In genomic region chr11:107334849-107335484, GRCm38 (mm10) we compare ENCODE assay signal across 9 mouse cellular contexts.
DNase-seq lines count a peak whose midpoint lies in the region; ATAC-seq and TF ChIP-seq lines count a peak whose summit lies in the region.
"Had no signal": no experiment of that assay in that cellular context is flagged by ENCODE, and none has a peak within 500 bp of the region (broad histone marks: within the 10 kb centered on the region; RNA-seq: fewer than 3 reads in every experiment).

No protein-coding gene starts in this region.

- no peak overlapping the region for H3K9ac ChIP-seq in embryonic facial prominence, embryonic 14.5 days (ENCODE audit: low read depth, low read length)
- H3K9ac ChIP-seq in intestine, embryonic 14.5 days (ENCODE audit: low read length), result no peak overlapping the region
- H3K9ac ChIP-seq in lung, embryonic 14.5 days, result no peak overlapping the region
- H3K9ac ChIP-seq: hindbrain, embryonic 14.5 days had no signal

- TF ChIP-seq CTCF in lung, embryonic 14.5 days (IDR thresholded peaks at IDR 0.05; ENCODE audit: low read depth), result no peak

- WGBS in embryonic facial prominence, embryonic 14.5 days, result 80% methylated on average over 15 of the region's 15 CpGs
- WGBS in intestine, embryonic 14.5 days, result 47% methylated on average over 15 of the region's 15 CpGs
- WGBS in lung, embryonic 14.5 days, result 58% methylated on average over 15 of the region's 15 CpGs

- no peak overlapping the region for H3K4me2 ChIP-seq in embryonic facial prominence, embryonic 14.5 days (ENCODE audit: low read depth, low read length)
- peak overlapping the region; percentile 14; the same call in 1 of the 2 replicates for H3K4me2 ChIP-seq in intestine, embryonic 14.5 days (ENCODE audit: low read length)
- H3K4me2 ChIP-seq in lung, embryonic 14.5 days, result no peak overlapping the region
- H3K4me2 ChIP-seq: hindbrain, embryonic 14.5 days had no signal

- peak; percentile 58 for DNase-seq in R1 (ENCODE audit: low read depth, low spot score)
- DNase-seq in embryonic facial prominence, embryonic 14.5 days (ENCODE audit: low spot score), result peak; percentile 33
- DNase-seq in intestine, embryonic 14.5 days (ENCODE audit: low spot score), result no peak
- DNase-seq in lung, embryonic 14.5 days, result peak; percentile 74
- no peak for DNase-seq in thymus, adult 18-20 months
- DNase-seq in embryo, embryonic 10 days (ENCODE audit: low spot score), result no peak

- H3K27me3 ChIP-seq in embryonic facial prominence, embryonic 14.5 days (replicated peaks; ENCODE audit: control insufficient read depth, insufficient read depth, low read length), result no peaks in the 10 kb centered on the region
- no peaks in the 10 kb centered on the region for H3K27me3 ChIP-seq in intestine, embryonic 14.5 days (replicated peaks; ENCODE audit: control insufficient read depth, insufficient read depth, low read length)
- no peaks in the 10 kb centered on the region for H3K27me3 ChIP-seq in lung, embryonic 14.5 days (ENCODE audit: insufficient read depth, low read length)

- 0 out of 2 replicates have a peak, but pooled peaks cover 2% of the 10 kb centered on the region for H3K36me3 ChIP-seq in embryonic facial prominence, embryonic 14.5 days (ENCODE audit: control insufficient read depth, insufficient read depth, low read length)
- no peaks in the 10 kb centered on the region for H3K36me3 ChIP-seq in intestine, embryonic 14.5 days (ENCODE audit: control insufficient read depth, insufficient read depth, low read length)
- H3K36me3 ChIP-seq in lung, embryonic 14.5 days (ENCODE audit: insufficient read depth), result no peaks in the 10 kb centered on the region

- no peak for ATAC-seq in embryonic facial prominence, embryonic 14.5 days (ENCODE audit: low read depth)
- ATAC-seq in intestine, embryonic 14.5 days (replicated peaks; ENCODE audit: low FRiP score, low TSS enrichment, low read depth), result peak; percentile 37; the same call in 1 of the 2 replicates
- peak; percentile 36; the same call in 1 of the 2 replicates for ATAC-seq in lung, embryonic 14.5 days (ENCODE audit: insufficient read depth)
- no peak for ATAC-seq in frontal cortex, adult (ENCODE audit: low TSS enrichment)

- no peaks in the 10 kb centered on the region; the same call in 1 of the 2 replicates for H3K4me1 ChIP-seq in embryonic facial prominence, embryonic 14.5 days (ENCODE audit: control insufficient read depth, insufficient read depth, low read length)
- H3K4me1 ChIP-seq in intestine, embryonic 14.5 days (replicated peaks; ENCODE audit: control insufficient read depth, insufficient read depth, low read length), result peaks cover 13% of the 10 kb centered on the region
- 0 out of 2 replicates have a peak, but pooled peaks cover 11% of the 10 kb centered on the region for H3K4me1 ChIP-seq in lung, embryonic 14.5 days (ENCODE audit: insufficient read depth)

- no peak overlapping the region for H3K4me3 ChIP-seq in embryonic facial prominence, embryonic 14.5 days (ENCODE audit: low read depth, low read length)
- no peak overlapping the region for H3K4me3 ChIP-seq in intestine, embryonic 14.5 days (ENCODE audit: low read depth, low read length)
- no peak overlapping the region for H3K4me3 ChIP-seq in lung, embryonic 14.5 days (ENCODE audit: low read depth, low read length)

- H3K27ac ChIP-seq in embryonic facial prominence, embryonic 14.5 days (replicated peaks; ENCODE audit: low read depth, low read length), result peak overlapping the region; percentile 29; the same call in 1 of the 2 replicates
- peak overlapping the region; percentile 88 for H3K27ac ChIP-seq in intestine, embryonic 14.5 days (ENCODE audit: low read depth)
- peak overlapping the region; percentile 63; the same call in 1 of the 2 replicates for H3K27ac ChIP-seq in lung, embryonic 14.5 days (ENCODE audit: low read depth)
- H3K27ac ChIP-seq: macrophage had no signal

- no peaks in the 10 kb centered on the region for H3K9me3 ChIP-seq in embryonic facial prominence, embryonic 14.5 days (ENCODE audit: control insufficient read depth, low read length)
- no peaks in the 10 kb centered on the region for H3K9me3 ChIP-seq in intestine, embryonic 14.5 days (ENCODE audit: control insufficient read depth, low read length)
- no peaks in the 10 kb centered on the region for H3K9me3 ChIP-seq in lung, embryonic 14.5 days (ENCODE audit: low read depth, low read length)

Comparison
In these comparisons a context has a peak if more than half of its experiments do, and no peak if none do; other contexts are left out.
1. DNase-seq: peak in R1 (single experiment), embryonic facial prominence, embryonic 14.5 days (single experiment) and lung, embryonic 14.5 days (single experiment); none in intestine, embryonic 14.5 days (single experiment), thymus, adult 18-20 months (0 of 2) and embryo, embryonic 10 days (single experiment).
2. ATAC-seq: peak in intestine, embryonic 14.5 days (single experiment) and lung, embryonic 14.5 days (single experiment); none in embryonic facial prominence, embryonic 14.5 days (single experiment) and frontal cortex, adult (single experiment).
3. H3K27ac ChIP-seq: peak in every context shown above with its lines; median percentile 88 in intestine, embryonic 14.5 days; 63 in lung, embryonic 14.5 days; 29 in embryonic facial prominence, embryonic 14.5 days.